Mouse (Mus musculus): Measurements from ENCODE around the gene Eef2k. TPM values are rescaled to one million over a fixed set of nuclear protein-coding genes. Genes with fewer than 3 reads are reported as not detected.

The Eef2k gene
- total RNA-seq, 4 experiments from 2014 or later, result 28.3 to 36.3 (median 35.3) TPM

DNA sequence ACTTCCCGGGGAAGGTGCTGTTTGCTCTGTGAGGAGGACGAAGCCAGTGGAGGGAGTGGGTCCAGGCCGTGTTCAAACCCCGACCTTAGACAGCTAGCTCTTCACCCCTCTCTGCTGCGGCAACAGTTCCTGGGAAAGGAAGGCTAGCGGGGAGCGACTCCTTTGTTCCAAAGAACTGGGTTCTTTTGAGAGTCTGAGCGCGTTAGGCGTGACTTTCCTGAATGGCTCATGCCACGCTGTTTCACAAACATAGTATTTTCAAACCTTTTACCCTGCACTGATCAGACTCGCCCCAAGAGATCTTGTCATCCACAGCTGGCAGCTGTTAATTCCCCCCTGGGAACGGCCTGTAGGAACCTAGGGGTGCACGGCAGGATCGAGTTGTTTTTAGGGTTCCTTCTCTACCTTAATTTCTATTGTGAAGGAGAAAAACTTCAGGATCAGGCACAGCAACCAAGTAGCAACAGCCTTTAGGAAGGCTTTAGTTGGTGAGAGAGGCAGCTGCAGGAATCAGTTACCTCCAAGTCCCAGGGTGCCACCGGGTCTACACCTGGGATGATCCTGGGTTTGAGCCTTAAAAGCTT lies 1.3 kb downstream of the Eef2k start:
- no peak for DNase-seq (ENCODE audit: low spot score in 2 of 2)

- no peak for DNase-seq (ENCODE audit: low spot score in 2 of 2)
These were observed 2.1 kb downstream of the Eef2k start for GRCm38 (mm10) chr7:120844689-120845088.

DNA sequence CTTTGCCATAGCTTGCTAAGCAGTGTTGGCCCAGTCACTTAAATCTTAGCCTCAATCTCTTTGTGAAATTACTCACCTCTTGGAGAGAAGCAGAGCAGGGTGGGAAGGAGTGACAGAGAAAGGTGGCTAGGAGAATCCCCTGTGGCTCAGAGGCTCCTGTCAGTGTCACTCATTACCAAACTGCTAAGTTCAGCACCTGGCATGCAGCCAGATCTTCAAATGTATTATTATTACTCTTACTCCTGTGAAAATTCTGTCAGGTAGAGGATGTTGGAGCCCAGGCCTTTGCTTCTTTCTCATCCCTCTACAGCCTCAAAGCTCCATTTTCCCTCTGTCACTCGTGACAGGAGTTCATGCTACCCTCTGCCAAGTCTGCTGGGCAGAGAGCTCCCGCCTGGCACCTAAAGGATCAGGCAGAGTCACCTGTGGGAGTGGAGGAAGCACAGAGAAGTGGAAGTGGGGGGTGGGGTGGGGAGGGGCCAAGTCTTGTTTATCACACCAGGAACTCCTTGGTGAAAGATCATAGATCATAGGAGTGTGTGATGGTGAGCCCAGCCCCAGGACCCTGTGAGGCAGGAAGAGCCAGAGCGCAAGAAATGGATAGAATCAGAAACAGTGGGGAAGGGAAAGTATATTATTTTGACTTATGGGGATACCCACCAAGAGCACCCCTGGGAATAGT lies 6.3 kb downstream of the Eef2k start:
- DNase-seq (ENCODE audit: low spot score in 2 of 2), result no peak

- no peak for DNase-seq (ENCODE audit: low spot score in 2 of 2)
These were observed 7.5 kb downstream of the Eef2k start for GRCm38 (mm10) chr7:120850165-120850564.

- no peak for DNase-seq (ENCODE audit: low spot score in 2 of 2)
These were observed 17.2 kb downstream of the Eef2k start for GRCm38 (mm10) chr7:120859854-120860253.

DNA sequence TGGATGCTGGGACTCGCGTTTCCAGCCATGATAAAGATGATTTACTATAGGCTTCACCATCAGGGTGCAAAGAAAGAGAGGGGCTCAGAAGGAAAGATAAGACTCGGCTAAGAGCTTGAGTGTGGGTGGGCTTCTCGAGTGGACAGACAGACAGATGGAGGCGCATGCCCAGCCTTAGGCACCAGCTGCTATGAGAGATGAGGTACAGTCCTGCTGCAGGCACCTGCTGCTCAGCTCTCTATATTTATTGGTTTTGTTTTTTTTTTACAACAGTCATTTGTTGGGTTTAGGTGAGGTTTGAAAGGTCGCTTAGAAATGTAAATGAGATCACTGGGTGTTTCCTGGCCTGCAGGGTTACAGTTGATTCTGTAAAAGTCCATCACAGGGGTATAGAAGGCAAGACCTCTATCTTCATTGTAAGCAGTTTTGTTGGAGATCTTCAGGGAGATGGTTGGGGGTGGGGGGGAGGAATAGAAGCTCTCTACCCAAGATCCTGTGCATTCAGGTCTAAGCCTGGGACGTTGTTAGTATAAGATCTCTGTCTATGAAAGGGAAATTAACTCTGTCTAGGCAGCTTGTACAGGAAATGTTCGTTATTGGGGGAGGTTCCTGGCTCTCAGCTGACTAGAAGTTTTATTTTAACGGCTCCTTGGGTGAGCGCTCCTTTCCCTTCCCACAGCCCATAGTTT lies 18.3 kb downstream of the Eef2k start:
- no peak for DNase-seq (ENCODE audit: low spot score in 2 of 2)

DNA sequence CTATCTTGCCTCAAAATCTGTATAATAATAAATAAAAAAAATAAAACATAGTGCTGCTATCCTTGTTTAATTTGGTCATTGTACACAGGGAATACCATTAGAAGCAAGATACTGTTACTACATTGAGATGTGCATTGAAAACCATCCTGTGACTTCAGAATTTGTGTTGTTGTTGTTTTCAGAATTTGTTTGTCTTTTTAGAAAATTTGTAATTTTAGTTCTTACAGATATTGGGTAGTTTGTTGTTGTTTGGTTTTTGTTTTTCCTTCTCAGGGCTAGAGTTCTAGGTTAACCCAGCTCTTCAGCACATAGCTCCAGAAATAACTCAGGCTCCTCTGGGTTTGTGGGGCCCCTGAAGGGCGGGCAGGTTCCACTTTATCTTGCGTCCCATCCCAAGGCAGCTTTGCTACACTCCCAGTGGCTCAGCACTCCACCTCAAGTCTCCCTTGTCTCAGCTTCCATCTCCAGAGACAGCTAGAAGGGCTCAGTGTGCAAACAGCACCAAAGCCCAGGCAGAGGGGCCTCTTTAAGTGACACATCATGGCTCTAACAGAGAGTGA lies 18.9 kb downstream of the Eef2k start:
- no peak for DNase-seq (ENCODE audit: low spot score in 2 of 2)

- no peak for DNase-seq (ENCODE audit: low spot score in 2 of 2)
These were observed 19.6 kb downstream of the Eef2k start for GRCm38 (mm10) chr7:120862196-120862595.

- no peak for DNase-seq (ENCODE audit: low spot score in 2 of 2)
These were observed 20.0 kb downstream of the Eef2k start for GRCm38 (mm10) chr7:120862626-120863025.

- no peak for DNase-seq (ENCODE audit: low spot score in 2 of 2)
These were observed 20.8 kb downstream of the Eef2k start for GRCm38 (mm10) chr7:120863476-120863875.

- no peak for DNase-seq (ENCODE audit: low spot score in 2 of 2)
These were observed 22.5 kb downstream of the Eef2k start for GRCm38 (mm10) chr7:120865100-120865499.

DNA sequence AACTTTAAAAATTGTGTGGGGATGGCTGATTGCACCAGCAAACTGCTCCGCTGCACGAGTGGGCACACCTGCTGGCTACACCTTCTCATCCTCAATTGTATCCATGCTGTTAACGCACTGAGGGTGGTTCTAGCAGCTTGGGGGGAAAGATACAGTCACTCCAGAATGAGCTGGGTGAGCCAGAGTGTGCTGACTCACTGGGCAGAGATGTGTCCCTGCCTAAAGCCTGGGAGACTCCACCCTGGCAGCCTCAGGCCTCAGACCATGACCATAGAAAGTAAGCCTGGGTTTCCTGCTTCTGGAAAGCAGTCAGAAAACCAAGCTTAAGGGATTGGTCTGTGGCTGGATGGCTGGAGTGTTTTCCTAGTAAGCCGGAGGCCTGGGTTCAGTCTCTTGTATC lies 23.2 kb downstream of the Eef2k start:
- DNase-seq (ENCODE audit: low spot score in 2 of 2), result no peak

DNA sequence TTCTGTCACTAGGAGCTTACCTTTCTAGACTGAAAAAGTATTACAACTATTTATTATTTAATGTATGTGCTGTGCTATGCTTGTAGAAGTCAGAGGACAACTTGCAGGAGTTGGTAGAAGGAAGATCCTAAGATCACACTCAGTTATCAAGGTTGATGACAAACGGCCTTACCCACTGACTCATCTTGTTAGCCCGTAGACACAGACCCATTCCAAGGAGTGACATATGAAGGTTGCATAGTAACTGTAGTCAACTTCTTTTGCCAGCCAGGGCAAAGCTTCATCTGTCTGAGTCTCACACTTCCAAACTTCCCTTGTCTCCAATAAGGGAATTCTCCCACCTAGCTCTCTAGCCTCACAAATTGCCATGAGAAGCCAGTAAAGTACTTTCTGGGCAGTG lies 24.1 kb downstream of the Eef2k start:
- no peak for DNase-seq (ENCODE audit: low spot score in 2 of 2)

- DNase-seq (ENCODE audit: low spot score in 2 of 2), result no peak
These were observed 25.1 kb downstream of the Eef2k start for GRCm38 (mm10) chr7:120867720-120868119.

- DNase-seq (ENCODE audit: low spot score in 2 of 2), result no peak
These were observed 27.3 kb downstream of the Eef2k start for GRCm38 (mm10) chr7:120869883-120870282.

GRCm38 (mm10) chr7:120870431-120871008 lies 27.9 kb downstream of the Eef2k start:
- no peak for DNase-seq (ENCODE audit: low spot score in 2 of 2)

GRCm38 (mm10) chr7:120873083-120873482 lies 30.5 kb downstream of the Eef2k start:
- DNase-seq (ENCODE audit: low spot score in 2 of 2), result no peak

GRCm38 (mm10) chr7:120874021-120874420 lies 31.4 kb downstream of the Eef2k start:
- no peak for DNase-seq (ENCODE audit: low spot score in 2 of 2)

DNA sequence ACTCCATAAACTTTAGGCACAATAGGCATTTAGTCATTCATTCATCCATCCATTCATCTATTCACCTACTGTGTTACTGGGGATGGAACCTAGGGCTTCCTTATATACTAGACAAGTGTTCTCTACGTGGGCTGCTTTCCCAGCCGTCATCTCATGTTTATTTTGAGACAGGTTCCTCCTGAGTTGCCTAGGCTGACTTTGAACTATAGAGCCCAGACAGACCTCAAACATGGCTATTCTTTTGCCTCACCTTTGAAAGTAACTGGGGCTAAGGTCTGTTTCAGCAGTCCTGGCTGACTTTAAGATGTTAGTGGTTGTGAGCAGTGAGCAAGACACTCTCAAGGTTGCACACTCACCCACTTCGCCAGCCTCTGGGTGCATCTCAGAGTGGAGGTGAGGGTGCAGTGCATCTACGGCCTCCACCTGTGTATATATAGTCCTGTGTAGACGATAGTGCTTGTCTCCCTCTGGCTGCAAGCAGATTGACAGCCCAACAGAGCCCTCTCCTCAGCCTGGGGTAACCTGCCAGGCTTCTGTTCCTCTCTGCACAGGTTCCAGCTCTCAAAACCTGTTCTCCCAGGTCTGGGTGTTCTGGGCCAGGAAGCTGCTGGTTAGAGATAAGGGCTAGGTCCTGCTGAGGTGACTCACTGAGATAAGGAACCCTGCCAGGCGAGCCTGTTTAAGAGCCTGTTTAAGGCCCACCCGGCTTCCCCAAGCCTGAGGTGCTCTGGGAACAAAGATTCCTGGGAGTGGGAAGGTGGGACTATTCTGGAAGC lies 32.3 kb downstream of the Eef2k start:
- no peak for DNase-seq (ENCODE audit: low spot score in 2 of 2)

DNA sequence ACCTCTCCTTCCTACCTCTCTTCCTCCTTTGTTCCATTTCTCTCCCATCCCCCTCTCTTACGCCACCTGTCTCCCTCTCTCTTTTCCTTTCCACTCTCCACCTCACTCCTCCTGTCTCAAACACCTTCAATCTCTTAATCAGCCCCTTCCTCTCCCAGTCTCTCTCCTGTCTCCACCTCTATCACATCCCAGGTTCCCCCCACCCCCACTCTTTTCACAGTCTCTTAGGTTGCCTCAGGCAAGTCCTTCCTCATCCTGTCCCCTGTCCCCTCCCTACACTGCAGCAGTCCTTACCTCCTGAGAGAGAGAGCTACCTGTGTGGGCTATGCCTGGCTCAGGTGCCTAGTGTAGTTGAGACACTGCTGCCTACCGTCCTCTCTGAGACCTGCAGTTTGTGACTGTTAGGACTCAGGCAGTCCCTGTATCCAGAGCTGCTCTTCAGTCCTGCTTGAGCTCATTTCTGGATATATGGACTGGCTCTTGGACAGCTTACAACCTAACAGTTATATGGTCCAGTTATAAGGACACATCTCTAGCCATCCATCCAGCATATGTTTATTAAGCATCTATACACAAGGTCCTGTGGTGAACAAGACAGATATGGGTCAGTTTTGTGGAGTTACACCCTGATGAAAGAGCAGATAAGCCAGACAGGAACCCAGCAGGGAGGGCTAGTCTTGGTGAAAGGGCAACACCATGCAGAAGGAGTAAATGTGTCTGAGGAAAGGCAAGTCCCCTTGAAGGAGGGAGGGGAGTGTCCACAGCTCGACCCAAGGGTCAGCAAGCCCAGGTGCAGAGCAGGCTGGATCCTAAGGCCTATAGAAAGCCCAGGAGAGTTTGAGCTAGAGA lies 33.1 kb downstream of the Eef2k start:
- no peak for DNase-seq (ENCODE audit: low spot score in 2 of 2)
